Mouse (Mus musculus) stomach, embryonic 16.5 days (tissue): ENCODE measurements around the gene Frmd4a. TPM values are rescaled to one million over a fixed set of nuclear protein-coding genes. Genes with fewer than 3 reads are reported as not detected.
"Not testable (repeated sequence)": the region's sequence is repeated elsewhere in the genome, so short reads cannot be mapped to it uniquely, and the experiment has no call there.

Experiments used
- ATAC-seq: fragments of 200-750 bp; cut with Nextera tagmentation; 2 replicates; pipeline ENCODE4 v1.8.0; 2017; ENCODE audit warnings: moderate number of reproducible peaks, moderate TSS enrichment; ENCODE audit not compliant: insufficient read depth, low FRiP score
- H3K27ac ChIP-seq: fragments of 300-500 bp; sonication (generic); 2 replicates; pipeline ENCODE4 v1.5.1; 2014; ENCODE audit warnings: low read length
- H3K27me3 ChIP-seq: fragments of 300-500 bp; sonication (generic); 2 replicates; pipeline ENCODE4 v1.6.1; 2014; ENCODE audit warnings: low read length, control low read depth, mixed read lengths; ENCODE audit not compliant: control insufficient read depth, insufficient read depth
- H3K36me3 ChIP-seq: fragments of 300-500 bp; sonication (generic); 2 replicates; pipeline ENCODE4 v1.6.1; 2014; ENCODE audit warnings: low read length; ENCODE audit not compliant: control insufficient read depth, insufficient read depth
- H3K4me1 ChIP-seq: fragments of 300-500 bp; sonication (generic); 2 replicates; pipeline ENCODE4 v1.6.1; 2014; ENCODE audit warnings: low read length, control low read depth, mixed read lengths; ENCODE audit not compliant: control insufficient read depth, insufficient read depth
- H3K4me2 ChIP-seq: fragments of 300-500 bp; sonication (generic); 2 replicates; pipeline ENCODE4 v1.6.1; 2014; ENCODE audit warnings: low read depth, low read length, mixed read lengths
- H3K4me3 ChIP-seq: fragments of 300-500 bp; sonication (generic); replicated peaks from 2 replicates; pipeline ENCODE4 v1.5.1; 2014; ENCODE audit warnings: mild to moderate bottlenecking, low read length
- H3K9ac ChIP-seq: fragments of 300-500 bp; sonication (generic); 2 replicates; pipeline ENCODE4 v1.6.1; 2014; ENCODE audit warnings: low read length
- H3K9me3 ChIP-seq: fragments of 300-500 bp; sonication (generic); replicated peaks from 2 replicates; pipeline ENCODE4 v1.6.1; 2016; ENCODE audit warnings: low read length, control low read depth; ENCODE audit not compliant: control insufficient read depth
- WGBS: fragments of 180-500 bp; shearing (Covaris S2); extraction: QIAGEN DNeasy Blood & Tissue Kit; methylation state at CpG from one replicate; pipeline ENCODE4 v1.1.7; 2014; 5-methylcytosine and 5-hydroxymethylcytosine counted together
- polyA plus RNA-seq: library from polyadenylated mRNA; unstranded; fragments of >200 nt; fragmentation: Nextera tagmentation; extraction: Ambion mirVana; gene quantifications from 2 replicates; pipeline ENCODE4 v1.2.1, GENCODE M21; 2015

Gene Frmd4a
- polyA plus RNA-seq, 1 experiment from 2014 or later: 19.6 TPM

DNA sequence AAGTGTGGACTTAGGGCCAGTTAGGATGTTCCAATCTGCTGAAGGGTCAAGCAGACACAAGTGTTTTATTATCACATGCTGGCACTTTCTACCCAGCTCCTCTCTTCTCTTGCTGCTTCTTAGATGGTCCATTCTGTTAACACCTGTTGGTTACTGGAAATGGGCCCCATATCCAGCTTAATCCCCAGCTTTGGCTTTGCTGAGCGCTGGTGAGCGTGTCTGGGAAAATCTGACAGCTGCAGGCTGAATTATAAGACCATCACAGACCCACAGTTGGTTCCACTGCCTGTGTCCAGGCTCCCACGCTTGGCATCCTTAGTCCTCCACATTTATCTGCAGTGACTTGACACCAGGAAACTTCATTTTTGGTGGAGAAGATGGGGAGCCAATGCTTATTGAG is 589.0 kb downstream of the Frmd4a start:
- Histone ChIP-seq H3K4me3 (no peak overlapping the region), H3K4me1 (no peaks in the 10 kb centered on the region), H3K36me3 (peaks cover 16% of the 10 kb centered on the region; the same call in 1 of the 2 replicates), H3K9me3 (no peaks in the 10 kb centered on the region), H3K27me3 (no peaks in the 10 kb centered on the region), H3K9ac (no peak overlapping the region), H3K4me2 (no peak overlapping the region), H3K27ac (no peak overlapping the region)
- ATAC-seq: no peak
- WGBS: 88% methylated on average over 3 of the region's 3 CpGs

DNA sequence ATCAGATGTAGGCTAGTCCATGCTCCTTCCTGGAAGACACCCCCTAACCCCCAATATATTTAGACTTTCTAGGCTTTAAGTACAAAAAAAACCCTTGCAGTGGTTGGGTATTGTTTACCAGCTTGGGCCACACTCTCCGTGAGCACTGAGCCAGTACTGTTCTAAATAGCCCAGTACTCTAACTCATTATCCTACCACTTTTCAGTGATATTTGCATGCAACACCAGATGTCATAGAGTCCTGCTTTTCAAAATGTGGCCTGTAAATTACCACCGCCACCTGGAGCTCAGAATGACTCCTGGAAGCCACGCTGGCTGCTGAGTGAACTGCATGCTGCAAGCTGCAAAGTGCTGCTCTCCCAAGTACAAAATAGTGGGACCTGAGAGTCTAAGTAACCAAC is 590.7 kb downstream of the Frmd4a start:
- no peaks in the 10 kb centered on the region for H3K9me3 ChIP-seq
- no peaks in the 10 kb centered on the region for H3K4me1 ChIP-seq
- WGBS: 84% methylated on average over 3 of the region's 3 CpGs
- peaks cover 21% of the 10 kb centered on the region for H3K36me3 ChIP-seq
- ATAC-seq: no peak
- no peak overlapping the region for H3K9ac ChIP-seq
- no peaks in the 10 kb centered on the region for H3K27me3 ChIP-seq
- H3K4me3 ChIP-seq: no peak overlapping the region
- no peak overlapping the region for H3K4me2 ChIP-seq
- H3K27ac ChIP-seq: no peak overlapping the region

- Histone ChIP-seq H3K4me3 (no peak overlapping the region), H3K27ac (no peak overlapping the region), H3K4me2 (no peak overlapping the region), H3K36me3 (peaks cover 12% of the 10 kb centered on the region), H3K27me3 (no peaks in the 10 kb centered on the region), H3K9me3 (no peaks in the 10 kb centered on the region), H3K4me1 (no peaks in the 10 kb centered on the region), H3K9ac (no peak overlapping the region)
- 73% methylated on average over 10 of the region's 10 CpGs for WGBS
- no peak for ATAC-seq
These were observed 591.9 kb downstream of the Frmd4a start for GRCm38 (mm10) chr2:4609433-4609832.

- 68% methylated on average over 6 of the region's 6 CpGs for WGBS
- H3K4me3 ChIP-seq: no peak overlapping the region
- ATAC-seq: no peak
- peaks cover 12% of the 10 kb centered on the region for H3K36me3 ChIP-seq
- H3K27ac ChIP-seq: no peak overlapping the region
- no peaks in the 10 kb centered on the region for H3K4me1 ChIP-seq
- H3K9me3 ChIP-seq: no peaks in the 10 kb centered on the region
- no peak overlapping the region for H3K4me2 ChIP-seq
- H3K9ac ChIP-seq: no peak overlapping the region
- no peaks in the 10 kb centered on the region for H3K27me3 ChIP-seq
These were observed 593.8 kb downstream of the Frmd4a start for GRCm38 (mm10) chr2:4611295-4611694.

- no peaks in the 10 kb centered on the region for H3K4me1 ChIP-seq
- H3K9ac ChIP-seq: no peak overlapping the region
- H3K4me2 ChIP-seq: no peak overlapping the region
- no peak for ATAC-seq
- no peaks in the 10 kb centered on the region for H3K27me3 ChIP-seq
- H3K4me3 ChIP-seq: no peak overlapping the region
- peaks cover 12% of the 10 kb centered on the region for H3K36me3 ChIP-seq
- H3K9me3 ChIP-seq: no peaks in the 10 kb centered on the region
- no peak overlapping the region for H3K27ac ChIP-seq
- 82% methylated on average over 10 of the region's 10 CpGs for WGBS
These were observed 594.2 kb downstream of the Frmd4a start for GRCm38 (mm10) chr2:4611704-4612103.

- H3K9me3 ChIP-seq, H3K27me3 ChIP-seq, ATAC-seq, H3K27ac ChIP-seq, H3K4me2 ChIP-seq, H3K9ac ChIP-seq, H3K4me1 ChIP-seq, H3K4me3 ChIP-seq: not testable (repeated sequence)
- WGBS: 55% methylated on average over 6 of the region's 6 CpGs
- H3K36me3 ChIP-seq: peaks cover 12% of the 10 kb centered on the region
These were observed 596.9 kb downstream of the Frmd4a start for GRCm38 (mm10) chr2:4614276-4614929.

DNA sequence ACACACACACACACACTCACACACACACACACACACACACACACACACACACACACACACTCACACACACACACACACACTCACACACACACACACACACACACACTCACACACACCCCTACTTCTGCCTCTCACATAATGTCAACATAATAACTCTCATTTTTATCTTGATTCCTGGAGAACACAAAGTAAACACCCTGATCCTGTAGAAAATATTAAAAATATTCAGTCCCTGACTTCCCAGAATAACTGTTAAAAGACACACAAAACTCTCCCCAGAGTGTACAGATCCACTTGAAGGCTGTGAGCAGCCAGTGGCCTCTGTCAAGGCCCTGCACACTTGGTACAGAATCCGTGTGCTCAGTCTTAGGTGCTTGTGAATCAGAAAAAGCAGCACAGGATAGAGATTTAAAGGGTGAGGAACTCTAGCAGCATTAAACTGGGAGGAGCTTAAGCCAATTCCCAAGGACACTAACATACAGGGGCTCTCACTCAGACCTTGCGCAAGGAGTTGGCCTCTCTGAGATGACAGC is 597.6 kb downstream of the Frmd4a start:
- Histone ChIP-seq H3K4me2 (no peak overlapping the region), H3K36me3 (peaks cover 12% of the 10 kb centered on the region), H3K9me3 (no peaks in the 10 kb centered on the region), H3K9ac (no peak overlapping the region), H3K4me1 (0 out of 2 replicates have a peak, but pooled peaks cover under 1% of the 10 kb centered on the region), H3K27ac (peak overlapping the region; percentile 37; the same call in 1 of the 2 replicates), H3K4me3 (no peak overlapping the region), H3K27me3 (no peaks in the 10 kb centered on the region)
- no peak for ATAC-seq
- WGBS: 83% methylated on average over 2 of the region's 2 CpGs

DNA sequence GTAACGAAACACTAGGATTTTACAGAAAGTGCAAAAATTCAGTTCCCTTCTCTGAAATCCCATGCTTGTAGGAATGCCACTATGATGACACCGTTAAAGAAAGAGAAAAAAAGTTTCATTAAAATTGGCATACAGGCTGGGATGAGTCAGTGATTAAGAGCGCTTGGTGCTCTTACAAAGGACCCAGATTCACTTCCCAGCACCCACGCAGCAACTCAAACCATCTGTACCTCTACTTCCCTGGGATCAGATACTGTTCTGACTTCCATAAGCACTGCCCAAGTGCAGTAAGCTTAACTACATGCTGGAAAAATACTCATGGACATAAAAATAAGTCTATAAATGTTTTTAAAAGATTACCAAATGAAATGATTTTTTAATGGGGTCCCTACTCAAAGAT is 599.5 kb downstream of the Frmd4a start:
- no peak overlapping the region for H3K4me3 ChIP-seq
- H3K4me1 ChIP-seq: peaks cover 7% of the 10 kb centered on the region
- H3K4me2 ChIP-seq: no peak overlapping the region
- ATAC-seq: no peak
- H3K36me3 ChIP-seq: peaks cover 5% of the 10 kb centered on the region; the same call in 1 of the 2 replicates
- H3K9ac ChIP-seq: no peak overlapping the region
- no peaks in the 10 kb centered on the region for H3K9me3 ChIP-seq
- H3K27me3 ChIP-seq: no peaks in the 10 kb centered on the region
- 88% methylated on average over 4 of the region's 4 CpGs for WGBS
- H3K27ac ChIP-seq: no peak overlapping the region

- not testable (repeated sequence) for ATAC-seq, H3K4me3 ChIP-seq, H3K9ac ChIP-seq, H3K27ac ChIP-seq, H3K4me1 ChIP-seq, H3K36me3 ChIP-seq, H3K27me3 ChIP-seq, H3K9me3 ChIP-seq, H3K4me2 ChIP-seq
These were observed 601.6 kb downstream of the Frmd4a start for GRCm38 (mm10) chr2:4619126-4619525.
